Mouse (Mus musculus): ENCODE results near the gene Casp9.

DNA sequence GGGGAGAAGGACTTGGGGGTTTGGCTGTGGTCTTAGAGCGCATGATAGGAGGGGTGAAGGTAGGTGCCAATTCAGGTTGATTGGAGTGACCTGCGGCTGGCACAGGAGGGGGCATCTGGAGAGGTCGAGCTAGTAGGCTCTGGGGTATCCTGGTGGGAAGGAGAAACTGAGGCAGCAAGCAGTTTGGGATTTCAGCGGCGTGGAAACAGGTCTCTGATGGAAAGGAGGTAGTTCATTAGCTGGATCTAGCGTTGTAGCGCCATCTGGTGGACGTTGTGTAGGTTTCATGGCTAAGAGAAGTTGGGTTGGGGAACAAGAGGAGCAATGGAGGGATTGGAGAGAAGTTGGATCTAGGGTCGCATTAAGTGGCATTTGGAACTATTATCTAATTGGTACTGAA is 60.0 kb downstream of the Casp9 start:
- peak; percentile 39; the same call in 1 of the 2 replicates for TF ChIP-seq CTCF (IDR thresholded peaks at IDR 0.05; ENCODE audit: low read depth, low read length)
- no peak for TF ChIP-seq POLR2AphosphoS5 (IDR thresholded peaks at IDR 0.05; ENCODE audit: insufficient replicate concordance, low read depth, low read length)
